Mouse (Mus musculus) liver, embryonic 14.5 days (tissue): Measurements from ENCODE around the gene Med4. TPM values are rescaled to one million over a fixed set of nuclear protein-coding genes. Genes with fewer than 3 reads are reported as not detected.

ENCODE experiments used
- ATAC-seq: fragments of 200-750 bp; cut with Nextera tagmentation; 2 replicates; pipeline ENCODE4 v1.8.0; 2017; ENCODE audit warnings: moderate number of reproducible peaks, mild to moderate bottlenecking, moderate library complexity; ENCODE audit not compliant: insufficient read depth
- DNase-seq, 3 experiments: peaks; one replicate each; pipeline ENCODE4 v3.0.0-alpha.2; 2012 to 2013; ENCODE audit warnings: low read depth in 3 of 3, low spot score in 3 of 3
- H3K27ac ChIP-seq: fragments of 300-500 bp; sonication (generic); 2 replicates; pipeline ENCODE4 v1.5.1; 2014; ENCODE audit warnings: moderate library complexity, mild to moderate bottlenecking, control low read depth, inconsistent platforms
- H3K27me3 ChIP-seq: fragments of 300-500 bp; sonication (generic); 2 replicates; pipeline ENCODE4 v1.6.1; 2014; ENCODE audit warnings: mild to moderate bottlenecking, low read length, moderate library complexity; ENCODE audit not compliant: control insufficient read depth, insufficient read depth
- H3K36me3 ChIP-seq: fragments of 300-500 bp; sonication (generic); replicated peaks from 2 replicates; pipeline ENCODE4 v1.6.1; 2014; ENCODE audit warnings: low read depth; ENCODE audit not compliant: control insufficient read depth, insufficient read depth
- H3K4me1 ChIP-seq, 2 experiments: fragments of 200-500 bp in 1 of 2; fragments of 300-500 bp in 1 of 2; sonication (generic) in 1 of 2; replicated peaks; 2 replicates each; pipeline ENCODE4 v1.6.1; 2012 to 2014; ENCODE audit warnings: antibody characterized with exemption in 1 of 2, inconsistent platforms in 1 of 2, low read length in 1 of 2; ENCODE audit not compliant: control insufficient read depth in 2 of 2, insufficient read depth in 2 of 2
- H3K4me2 ChIP-seq: fragments of 300-500 bp; sonication (generic); 2 replicates; pipeline ENCODE4 v1.6.1; 2014; ENCODE audit warnings: low read depth, mild to moderate bottlenecking, control low read depth, moderate library complexity
- H3K4me3 ChIP-seq, 2 experiments: fragments of 200-500 bp in 1 of 2; fragments of 300-500 bp in 1 of 2; sonication (generic) in 1 of 2; 2 replicates each; pipeline ENCODE4 v1.5.1; 2012 to 2014; ENCODE audit warnings: low read depth in 2 of 2, low read length in 2 of 2, mild to moderate bottlenecking in 2 of 2, control low read depth in 1 of 2, inconsistent platforms in 1 of 2, moderate library complexity in 1 of 2; ENCODE audit not compliant: insufficient read depth in 1 of 2
- H3K9ac ChIP-seq: fragments of 300-500 bp; sonication (generic); replicated peaks from 2 replicates; pipeline ENCODE4 v1.6.1; 2014; ENCODE audit warnings: mild to moderate bottlenecking, control low read depth, moderate library complexity
- H3K9me3 ChIP-seq: fragments of 300-500 bp; sonication (generic); 2 replicates; pipeline ENCODE4 v1.6.1; 2016; ENCODE audit warnings: low read length, mixed read lengths; ENCODE audit not compliant: control insufficient read depth
- CTCF ChIP-seq: IDR thresholded peaks from 2 replicates; pipeline ENCODE4 v1.5.1; 2016; ENCODE audit warnings: antibody characterized with exemption, low read depth, control low read depth
- EP300 ChIP-seq: IDR thresholded peaks from 2 replicates; pipeline ENCODE4 v1.6.1; 2016; ENCODE audit warnings: antibody characterized with exemption, low read depth
- WGBS: fragments of 180-500 bp; shearing (Covaris S2); extraction: QIAGEN DNeasy Blood & Tissue Kit; methylation state at CpG from one replicate; pipeline ENCODE4 v1.1.7; 2014; ENCODE audit not compliant: insufficient replicate concordance; 5-methylcytosine and 5-hydroxymethylcytosine counted together
- polyA plus RNA-seq, 2 experiments: library from polyadenylated mRNA; depleted of rRNA in 1 of 2; stranded (reverse) in 1 of 2; unstranded in 1 of 2; fragments of >200 nt; fragmentation: Nextera tagmentation in 1 of 2; extraction: Ambion mirVana in 1 of 2; gene quantifications; 2 replicates each; pipeline versions ENCODE4 v1.2.1 to v1.2.3; 2012 to 2014

Med4 gene
- polyA plus RNA-seq, 2 experiments = 18.2 to 25.7 TPM

DNA sequence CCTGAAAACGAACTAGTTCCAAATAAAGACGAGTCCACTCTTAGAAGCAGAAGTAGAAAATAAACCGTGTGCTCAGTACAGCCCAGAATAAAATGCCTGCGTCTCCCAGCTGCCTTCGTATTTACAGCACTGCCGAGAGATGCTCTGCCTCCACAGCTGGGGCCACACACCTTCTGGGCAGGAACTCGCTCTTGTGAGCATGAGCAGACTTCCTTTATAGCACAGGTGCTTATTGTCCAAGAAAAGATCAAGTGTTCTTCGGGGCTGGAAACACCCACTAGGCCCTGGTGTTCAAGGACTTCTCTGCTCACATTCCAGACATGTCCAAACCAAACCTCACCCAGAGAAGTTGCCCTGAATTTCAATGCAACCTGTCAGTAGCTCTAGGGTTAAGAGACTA lies 39.2 kb upstream of the Med4 start:
- Histone ChIP-seq H3K27me3 (no peaks in the 10 kb centered on the region), H3K4me3 (no peak overlapping the region), H3K9ac (no peak overlapping the region), H3K36me3 (no peaks in the 10 kb centered on the region), H3K9me3 (no peaks in the 10 kb centered on the region), H3K27ac (no peak overlapping the region), H3K4me2 (no peak overlapping the region), H3K4me1 (peaks cover 0 to 7% of the 10 kb centered on the region in 2 experiments; a peak in 1 of 4 replicates)
- ATAC-seq = no peak
- WGBS = 61% methylated on average over 8 of the region's 8 CpGs
- TF ChIP-seq CTCF (no peak), EP300 (no peak)
- no peak for DNase-seq

DNA sequence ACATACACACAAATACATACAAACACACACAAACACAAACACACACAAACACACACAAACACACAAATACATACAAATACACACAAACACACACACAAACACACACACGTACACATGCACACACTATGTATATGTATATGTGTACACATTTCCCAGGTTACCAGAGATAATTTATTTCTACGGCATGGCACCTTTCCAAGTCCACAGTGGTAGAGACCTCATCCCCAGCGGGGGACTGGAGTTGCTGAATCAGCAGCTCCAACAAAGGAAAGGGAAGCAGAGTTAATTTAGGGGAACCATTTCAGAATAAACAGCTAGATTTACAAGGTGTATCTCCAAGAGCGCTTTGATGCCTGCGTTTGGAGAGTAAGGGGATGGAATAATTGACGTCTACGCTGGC lies 37.6 kb upstream of the Med4 start:
- H3K9ac ChIP-seq = no peak overlapping the region
- no peaks in the 10 kb centered on the region for H3K36me3 ChIP-seq
- ATAC-seq (no peak), DNase-seq (no peak)
- 61% methylated on average over 7 of the region's 7 CpGs for WGBS
- no peaks in the 10 kb centered on the region for H3K9me3 ChIP-seq
- H3K4me3 ChIP-seq = no peak overlapping the region
- no peaks in the 10 kb centered on the region for H3K27me3 ChIP-seq
- no peak for TF ChIP-seq CTCF
- H3K4me2 ChIP-seq = no peak overlapping the region
- peaks cover 0 to 7% of the 10 kb centered on the region in 2 experiments; a peak in 1 of 4 replicates for H3K4me1 ChIP-seq
- H3K27ac ChIP-seq = no peak overlapping the region

DNA sequence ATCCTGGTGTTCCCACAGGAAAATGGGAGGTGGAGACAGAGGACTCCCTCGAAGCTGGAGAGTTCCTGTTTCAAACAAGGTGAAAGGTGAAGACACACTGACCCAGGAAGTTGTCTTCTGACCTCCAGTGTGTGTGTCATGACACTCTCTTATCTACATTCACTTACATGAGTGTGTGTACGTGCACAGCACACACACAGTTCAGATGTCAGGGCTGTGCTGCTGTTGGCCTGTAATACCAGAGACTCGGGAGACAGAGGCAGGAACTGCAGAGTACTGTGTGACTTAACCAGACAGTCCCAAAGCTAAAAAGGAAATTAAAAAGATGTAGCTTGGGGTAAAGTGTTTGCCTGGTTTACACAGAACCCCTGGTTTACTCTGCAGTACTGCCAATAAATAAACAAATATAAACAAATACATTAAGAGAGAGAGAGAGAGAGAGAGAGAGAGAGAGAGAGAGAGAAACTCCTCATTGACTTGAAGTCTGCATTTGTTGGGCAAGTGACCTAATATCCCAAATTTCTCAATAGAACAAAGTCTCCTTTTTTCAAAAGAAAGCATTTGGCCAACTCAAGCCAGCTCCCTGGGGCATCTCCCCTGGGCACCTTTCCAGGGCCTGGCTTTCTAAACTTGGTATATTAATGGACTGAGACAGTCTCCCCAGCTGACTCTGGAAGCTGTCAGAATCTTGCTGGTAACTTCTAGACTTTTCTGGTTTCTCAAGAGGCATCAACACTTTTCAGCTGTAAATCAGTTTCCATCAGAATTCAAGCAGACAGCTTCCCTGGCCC lies 36.0 kb upstream of the Med4 start:
- ATAC-seq = no peak
- Histone ChIP-seq H3K9ac (no peak overlapping the region), H3K27me3 (no peaks in the 10 kb centered on the region), H3K36me3 (no peaks in the 10 kb centered on the region), H3K9me3 (no peaks in the 10 kb centered on the region), H3K27ac (no peak overlapping the region), H3K4me3 (no peak overlapping the region), H3K4me2 (no peak overlapping the region), H3K4me1 (peaks cover 0 to 7% of the 10 kb centered on the region in 2 experiments; a peak in 1 of 4 replicates)
- 24% methylated on average over 3 of the region's 3 CpGs for WGBS
- TF ChIP-seq EP300 = no peak
- TF ChIP-seq CTCF = no peak
- DNase-seq = no peak

DNA sequence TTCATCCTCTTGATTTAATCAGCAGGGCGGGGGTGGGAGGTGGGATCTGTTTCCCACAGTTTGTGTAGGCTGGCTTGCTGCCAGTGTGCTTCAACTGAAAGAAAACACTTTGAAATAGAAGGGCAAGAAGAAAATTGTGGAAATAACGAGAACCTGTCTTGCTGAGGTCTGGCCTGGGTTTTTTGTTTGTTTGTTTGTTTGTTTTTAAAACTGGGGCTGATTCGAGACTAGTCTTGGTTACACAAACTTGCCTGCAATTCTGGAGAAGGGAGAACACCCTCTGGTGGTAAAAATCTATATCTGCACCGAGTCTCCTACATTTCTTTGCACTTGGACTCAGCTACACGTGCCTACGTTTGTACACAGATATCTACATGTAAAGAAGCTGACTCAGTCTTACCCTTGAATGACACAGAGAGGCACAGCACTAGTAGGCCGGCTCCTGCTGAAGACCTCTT lies 35.2 kb upstream of the Med4 start:
- H3K27me3 ChIP-seq = no peaks in the 10 kb centered on the region
- H3K4me1 ChIP-seq = peaks cover 0 to 7% of the 10 kb centered on the region in 2 experiments; a peak in 1 of 4 replicates
- no peak overlapping the region for H3K27ac ChIP-seq
- TF ChIP-seq CTCF = peak; percentile 45
- no peak for TF ChIP-seq EP300
- no peak overlapping the region for H3K4me2 ChIP-seq
- DNase-seq (peak in 2 of 3 experiments; percentile 14 to 42), ATAC-seq (no peak)
- no peak overlapping the region for H3K4me3 ChIP-seq
- no peaks in the 10 kb centered on the region for H3K36me3 ChIP-seq
- no peak overlapping the region for H3K9ac ChIP-seq
- WGBS = 5% methylated on average over 7 of the region's 7 CpGs
- no peaks in the 10 kb centered on the region for H3K9me3 ChIP-seq

DNA sequence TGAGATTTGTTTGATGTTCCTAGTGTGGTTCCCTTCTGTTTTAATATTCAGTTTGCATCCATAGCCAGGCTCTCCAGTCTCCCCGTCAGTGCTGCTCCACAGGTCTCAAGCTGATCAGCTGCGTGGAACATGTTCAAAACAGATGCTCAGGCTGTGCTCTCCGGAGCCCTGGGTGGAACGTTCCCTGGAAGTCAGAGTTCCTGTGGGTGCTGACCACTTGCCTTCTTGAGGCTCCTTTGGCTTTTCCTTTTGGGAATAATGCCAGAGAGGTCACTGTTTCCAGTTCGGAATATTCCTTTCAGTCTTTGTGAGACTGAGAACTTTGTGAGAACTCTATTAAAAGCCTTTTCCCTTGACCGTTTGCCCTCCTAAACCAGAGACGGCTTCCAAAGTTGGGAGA lies 34.3 kb upstream of the Med4 start:
- no peak overlapping the region for H3K27ac ChIP-seq
- no peak for TF ChIP-seq CTCF
- TF ChIP-seq EP300 = no peak

More for the DNA sequence above, 34.3 kb upstream of the Med4 start:
- H3K9ac ChIP-seq = no peak overlapping the region
- peaks cover 0 to 7% of the 10 kb centered on the region in 2 experiments; a peak in 1 of 4 replicates for H3K4me1 ChIP-seq
- 71% methylated on average over 7 of the region's 7 CpGs for WGBS
- no peak for ATAC-seq
- no peaks in the 10 kb centered on the region for H3K27me3 ChIP-seq
- no peaks in the 10 kb centered on the region for H3K9me3 ChIP-seq
- H3K36me3 ChIP-seq = no peaks in the 10 kb centered on the region
- no peak overlapping the region for H3K4me3 ChIP-seq
- DNase-seq = no peak
- H3K4me2 ChIP-seq = no peak overlapping the region
